Mouse (Mus musculus) erythroblast, embryonic 14.5 days (primary cell): ENCODE data around the gene Zfp771.

Experiments used
- GATA1 ChIP-seq: IDR thresholded peaks from 2 replicates; pipeline ENCODE4 v1.6.1; 2012; ENCODE audit warnings: low read length, inconsistent platforms, mixed read lengths
- TAL1 ChIP-seq: IDR thresholded peaks from 3 replicates; pipeline ENCODE4 v1.6.1; 2012; ENCODE audit warnings: low read length, inconsistent platforms, mixed read lengths

DNA sequence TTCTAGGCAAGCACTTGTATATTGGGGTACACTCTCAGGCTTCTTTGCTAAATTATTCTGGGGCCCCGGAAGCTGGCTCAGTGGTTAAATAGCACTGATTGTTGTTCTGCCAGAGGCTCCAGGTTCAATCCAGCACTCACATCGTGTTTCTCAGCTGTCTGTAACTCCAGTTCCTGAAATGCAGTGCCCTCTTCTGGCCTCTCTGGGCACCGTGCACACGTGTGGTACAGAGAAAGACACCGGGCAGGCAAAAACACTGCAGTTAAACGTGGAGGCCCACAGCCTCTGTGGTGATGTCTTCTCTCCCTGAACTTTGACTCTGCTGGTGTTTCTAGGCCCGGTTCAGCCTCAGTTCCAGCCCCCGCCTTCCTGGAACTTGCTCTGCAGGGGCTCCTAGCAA, 34.2 kb downstream of the Zfp771 start:
- no peak for TF ChIP-seq GATA1
- no peak for TF ChIP-seq TAL1
